Mouse (Mus musculus) forebrain, embryonic 10.5 days (tissue): Measurements from ENCODE around the gene Pfkfb2. TPM values are rescaled to one million over a fixed set of nuclear protein-coding genes. Genes with fewer than 3 reads are reported as not detected.

Experiments
- DNase-seq: peaks from one replicate; pipeline ENCODE4 v3.0.0-alpha.2; 2017; ENCODE audit warnings: low spot score; ENCODE audit errors: extremely low spot score
- H3K27ac ChIP-seq: fragments of 300-500 bp; sonication (generic); 2 replicates; pipeline ENCODE4 v1.5.1; 2016; ENCODE audit warnings: mild to moderate bottlenecking
- H3K27me3 ChIP-seq: fragments of 300-500 bp; sonication (generic); 2 replicates; pipeline ENCODE4 v1.6.1; 2016; ENCODE audit warnings: mild to moderate bottlenecking; ENCODE audit not compliant: poor library complexity, severe bottlenecking
- H3K36me3 ChIP-seq: fragments of 300-500 bp; sonication (generic); replicated peaks from 2 replicates; pipeline ENCODE4 v1.6.1; 2016; ENCODE audit warnings: mild to moderate bottlenecking, moderate library complexity
- H3K4me1 ChIP-seq: fragments of 300-500 bp; sonication (generic); 2 replicates; pipeline ENCODE4 v1.6.1; 2016
- H3K4me3 ChIP-seq: fragments of 300-500 bp; sonication (generic); 2 replicates; pipeline ENCODE4 v1.5.1; 2016; ENCODE audit warnings: mild to moderate bottlenecking, moderate library complexity
- H3K9me3 ChIP-seq: fragments of 300-500 bp; sonication (generic); 2 replicates; pipeline ENCODE4 v1.6.1; 2016; ENCODE audit warnings: mild to moderate bottlenecking, moderate library complexity
- WGBS: fragments of 180-500 bp; shearing (Covaris S2); methylation state at CpG from one replicate; pipeline ENCODE4 v1.1.7; 2016; 5-methylcytosine and 5-hydroxymethylcytosine counted together
- polyA plus RNA-seq: library from polyadenylated mRNA; unstranded; fragments of >200 nt; fragmentation: Nextera tagmentation; extraction: Ambion mirVana; gene quantifications from 2 replicates; pipeline ENCODE4 v1.2.1, GENCODE M21; 2016

Pfkfb2 gene
- polyA plus RNA-seq, 1 experiment from 2014 or later: 5.7 TPM

GRCm38 (mm10) chr1:130745591-130745990 is 16.5 kb upstream of the Pfkfb2 start:
- 96% methylated on average over 3 of the region's 3 CpGs for WGBS
- DNase-seq: no peak
- H3K4me1 ChIP-seq: peaks cover 15% of the 10 kb centered on the region; the same call in 1 of the 2 replicates
- H3K27ac ChIP-seq: no peak overlapping the region
- H3K9me3 ChIP-seq: no peaks in the 10 kb centered on the region
- no peaks in the 10 kb centered on the region for H3K36me3 ChIP-seq
- no peaks in the 10 kb centered on the region for H3K27me3 ChIP-seq
- H3K4me3 ChIP-seq: no peak overlapping the region

DNA sequence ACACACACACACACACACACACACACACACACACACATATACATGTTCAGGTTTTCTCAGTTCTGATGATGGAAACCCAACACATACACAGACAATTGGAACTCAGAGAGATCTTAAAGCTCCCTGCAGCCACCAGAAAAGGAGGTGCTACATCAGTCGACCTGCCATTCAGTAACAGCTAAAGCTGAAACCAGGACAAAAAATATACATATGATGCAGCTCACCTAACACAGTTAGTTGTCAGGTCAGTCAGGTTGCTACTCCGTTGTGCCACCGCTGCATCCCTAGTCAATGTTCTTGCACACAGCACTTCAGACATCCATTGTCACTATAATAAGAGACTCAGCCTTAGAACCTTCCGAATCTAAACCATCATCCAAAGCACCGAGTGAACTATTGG is 15.9 kb upstream of the Pfkfb2 start:
- Histone ChIP-seq H3K4me3 (no peak overlapping the region), H3K9me3 (no peaks in the 10 kb centered on the region), H3K4me1 (peaks cover 15% of the 10 kb centered on the region; the same call in 1 of the 2 replicates), H3K36me3 (no peaks in the 10 kb centered on the region), H3K27me3 (no peaks in the 10 kb centered on the region), H3K27ac (no peak overlapping the region)
- WGBS: 89% methylated on average over 5 of the region's 5 CpGs
- no peak for DNase-seq

DNA sequence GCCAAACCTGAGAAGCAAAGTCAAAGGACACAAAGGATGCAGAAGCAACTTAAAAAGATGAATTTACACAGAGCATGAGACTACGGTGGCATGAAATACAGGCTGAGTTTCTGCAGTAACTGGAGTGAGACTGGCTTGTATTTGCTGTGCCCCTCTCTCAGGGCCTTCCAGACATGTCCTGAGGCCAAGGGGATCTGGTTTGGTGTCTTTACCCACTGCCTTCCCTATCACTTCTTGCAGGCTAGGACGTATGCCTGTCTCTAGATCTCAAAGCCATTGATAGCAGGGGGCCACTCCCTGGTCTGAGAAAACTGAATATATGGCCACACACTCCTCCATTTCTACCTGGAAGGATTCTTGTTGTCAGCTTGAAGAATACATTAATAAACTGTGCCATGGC is 15.2 kb upstream of the Pfkfb2 start:
- Histone ChIP-seq H3K9me3 (no peaks in the 10 kb centered on the region), H3K36me3 (no peaks in the 10 kb centered on the region), H3K4me3 (no peak overlapping the region), H3K4me1 (peaks cover 15% of the 10 kb centered on the region; the same call in 1 of the 2 replicates), H3K27me3 (no peaks in the 10 kb centered on the region), H3K27ac (peak overlapping the region; percentile 15; the same call in 1 of the 2 replicates)
- no peak for DNase-seq
- WGBS: 80% methylated on average over 2 of the region's 2 CpGs

DNA sequence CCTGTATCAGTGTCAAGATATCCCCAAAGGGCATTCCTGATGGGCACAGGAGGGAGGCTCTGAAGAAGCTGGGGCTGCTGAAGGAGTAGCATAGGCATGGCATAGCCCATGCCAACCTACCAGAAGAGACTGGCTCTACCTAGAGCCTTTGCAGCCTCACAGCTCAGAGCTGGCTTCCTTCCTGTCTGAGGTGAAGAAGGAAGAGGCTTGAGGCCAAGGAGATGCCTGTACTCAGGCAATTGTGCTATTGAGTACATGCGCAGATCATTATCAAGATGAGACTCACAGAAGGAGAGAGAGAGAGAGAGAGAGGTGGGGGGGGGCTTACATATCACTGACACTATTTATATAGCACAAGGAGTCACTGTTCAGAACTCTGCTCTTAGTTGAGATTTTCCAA is 14.7 kb upstream of the Pfkfb2 start:
- Histone ChIP-seq H3K4me1 (peaks cover 15% of the 10 kb centered on the region; the same call in 1 of the 2 replicates), H3K4me3 (no peak overlapping the region), H3K27me3 (no peaks in the 10 kb centered on the region), H3K27ac (peak overlapping the region; percentile 59; the same call in 1 of the 2 replicates), H3K36me3 (no peaks in the 10 kb centered on the region), H3K9me3 (no peaks in the 10 kb centered on the region)
- DNase-seq: no peak
- WGBS: 90% methylated on average over 1 of the region's 1 CpGs

- no peak for DNase-seq
- Histone ChIP-seq H3K27me3 (no peaks in the 10 kb centered on the region), H3K4me3 (no peak overlapping the region), H3K9me3 (no peaks in the 10 kb centered on the region), H3K36me3 (no peaks in the 10 kb centered on the region), H3K27ac (peak overlapping the region; percentile 59), H3K4me1 (peaks cover 20% of the 10 kb centered on the region)
- WGBS: 89% methylated on average over 7 of the region's 7 CpGs
Observed at GRCm38 (mm10) chr1:130742201-130742600, 13.1 kb upstream of the Pfkfb2 start.

- H3K9me3 ChIP-seq: no peaks in the 10 kb centered on the region
- no peak overlapping the region for H3K4me3 ChIP-seq
- no peaks in the 10 kb centered on the region for H3K36me3 ChIP-seq
- 57% methylated on average over 15 of the region's 15 CpGs for WGBS
- H3K4me1 ChIP-seq: peaks cover 21% of the 10 kb centered on the region
- H3K27ac ChIP-seq: peak overlapping the region; percentile 60
- no peaks in the 10 kb centered on the region for H3K27me3 ChIP-seq
- DNase-seq: no peak
Observed at GRCm38 (mm10) chr1:130740781-130741720, 12.0 kb upstream of the Pfkfb2 start.

DNA sequence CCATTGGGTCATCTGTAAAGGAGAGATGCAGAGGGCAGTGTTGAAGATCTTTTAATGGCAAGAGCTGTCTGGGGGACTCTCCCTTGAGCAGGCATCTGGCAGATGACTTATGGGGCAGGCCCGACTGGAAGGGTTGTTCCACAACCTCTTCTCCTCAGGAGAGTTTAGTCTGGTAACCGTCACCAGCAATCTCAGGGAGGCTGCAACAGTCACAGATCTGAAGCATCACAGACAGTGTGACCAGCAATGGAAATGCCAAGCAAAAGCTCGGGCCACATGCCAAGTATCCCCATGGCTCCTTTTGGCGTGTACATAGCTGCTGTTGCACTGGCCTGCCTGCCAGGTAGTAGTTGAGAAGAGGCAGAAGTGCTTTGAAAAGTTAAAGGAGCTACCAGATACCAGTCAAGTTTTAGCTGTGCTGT is 11.2 kb upstream of the Pfkfb2 start:
- no peaks in the 10 kb centered on the region for H3K27me3 ChIP-seq
- WGBS: 83% methylated on average over 4 of the region's 4 CpGs
- no peak for DNase-seq
- no peaks in the 10 kb centered on the region for H3K9me3 ChIP-seq
- H3K36me3 ChIP-seq: no peaks in the 10 kb centered on the region
- no peak overlapping the region for H3K4me3 ChIP-seq
- H3K27ac ChIP-seq: peak overlapping the region; percentile 60
- H3K4me1 ChIP-seq: peaks cover 21% of the 10 kb centered on the region

DNA sequence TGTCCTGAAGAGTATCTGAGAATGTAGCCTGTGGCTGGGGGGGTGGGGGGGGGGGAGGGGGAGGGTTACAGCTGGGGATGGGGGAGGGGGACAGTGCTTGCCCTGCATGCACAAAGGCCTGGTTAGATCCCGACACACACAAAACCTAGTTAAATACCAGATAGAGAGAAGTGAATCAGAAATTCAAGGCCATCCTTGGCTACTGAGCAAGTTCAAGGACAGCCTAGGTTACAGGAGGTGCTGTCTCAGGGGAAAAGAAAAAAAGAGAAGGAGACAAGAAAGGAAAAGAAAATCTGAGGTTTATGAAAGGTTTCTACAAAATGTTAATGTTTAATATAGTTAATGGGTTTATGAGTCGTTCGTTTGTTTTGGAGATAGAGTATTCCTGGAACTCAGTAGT is 10.6 kb upstream of the Pfkfb2 start:
- Histone ChIP-seq H3K27ac (no peak overlapping the region), H3K36me3 (no peaks in the 10 kb centered on the region), H3K9me3 (no peaks in the 10 kb centered on the region), H3K4me3 (no peak overlapping the region), H3K27me3 (no peaks in the 10 kb centered on the region), H3K4me1 (peaks cover 21% of the 10 kb centered on the region)
- 80% methylated on average over 3 of the region's 3 CpGs for WGBS
- no peak for DNase-seq

DNA sequence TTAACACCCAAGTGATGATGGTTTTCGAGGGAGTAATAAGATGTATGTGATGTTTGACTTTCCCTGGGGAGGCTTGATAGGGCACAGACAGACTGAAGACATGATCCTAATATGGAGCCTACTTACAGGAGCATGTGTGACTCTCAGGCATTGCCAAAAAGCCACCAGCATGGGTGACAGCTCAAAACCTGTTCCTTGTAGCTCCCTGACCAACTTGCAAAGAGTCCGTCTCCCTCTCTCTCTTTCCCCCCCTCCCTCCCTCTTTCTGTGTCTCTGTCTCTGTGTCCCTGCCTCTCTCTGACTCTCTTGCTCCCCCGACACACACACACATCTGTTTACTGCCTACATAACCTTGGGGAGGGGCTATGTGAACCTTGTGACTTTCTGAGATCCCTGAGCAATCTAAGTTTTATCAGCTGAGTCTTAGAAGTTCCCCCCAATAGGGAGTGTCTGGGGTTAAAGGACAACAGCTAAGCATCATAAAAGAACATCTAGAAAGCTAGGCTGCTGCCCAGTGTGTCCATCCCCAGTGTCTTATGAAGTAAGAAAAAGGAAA is 9.6 kb upstream of the Pfkfb2 start:
- H3K4me1 ChIP-seq: peaks cover 19% of the 10 kb centered on the region
- H3K4me3 ChIP-seq: no peak overlapping the region
- no peaks in the 10 kb centered on the region for H3K36me3 ChIP-seq
- H3K27me3 ChIP-seq: no peaks in the 10 kb centered on the region
- no peaks in the 10 kb centered on the region for H3K9me3 ChIP-seq
- no peak for DNase-seq
- H3K27ac ChIP-seq: no peak overlapping the region
- WGBS: 92% methylated on average over 3 of the region's 3 CpGs

- 93% methylated on average over 7 of the region's 7 CpGs for WGBS
- Histone ChIP-seq H3K4me3 (no peak overlapping the region), H3K27me3 (no peaks in the 10 kb centered on the region), H3K9me3 (no peaks in the 10 kb centered on the region), H3K4me1 (peaks cover 11% of the 10 kb centered on the region), H3K36me3 (no peaks in the 10 kb centered on the region), H3K27ac (no peak overlapping the region)
- no peak for DNase-seq
Observed at GRCm38 (mm10) chr1:130737916-130738315, 8.9 kb upstream of the Pfkfb2 start.

GRCm38 (mm10) chr1:130737411-130737881 is 8.4 kb upstream of the Pfkfb2 start:
- DNase-seq: no peak
- Histone ChIP-seq H3K4me1 (peaks cover 11% of the 10 kb centered on the region), H3K36me3 (no peaks in the 10 kb centered on the region), H3K9me3 (no peaks in the 10 kb centered on the region), H3K4me3 (no peak overlapping the region), H3K27ac (no peak overlapping the region), H3K27me3 (no peaks in the 10 kb centered on the region)
- 34% methylated on average over 11 of the region's 11 CpGs for WGBS

DNA sequence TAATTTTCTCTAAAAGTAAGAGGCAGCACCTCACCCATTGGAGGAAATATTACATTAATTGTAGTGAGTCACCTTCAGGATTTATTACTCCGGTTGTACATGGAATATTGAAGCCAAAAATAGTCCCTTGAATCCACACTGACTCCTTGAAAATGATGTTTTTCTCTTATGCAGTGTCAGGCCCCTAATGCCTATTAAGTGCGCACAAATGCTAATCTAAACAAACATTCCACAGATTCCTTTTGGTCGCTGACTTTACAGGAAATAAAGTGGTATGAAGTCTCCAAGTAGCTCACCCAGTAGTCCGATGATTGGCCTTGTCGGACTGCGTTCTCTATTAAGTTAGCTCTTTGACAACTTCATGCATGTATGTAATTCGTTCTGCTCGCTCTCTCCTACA is 5.8 kb upstream of the Pfkfb2 start:
- H3K27me3 ChIP-seq: no peaks in the 10 kb centered on the region
- no peak overlapping the region for H3K27ac ChIP-seq
- DNase-seq: no peak
- WGBS: 76% methylated on average over 8 of the region's 8 CpGs
- H3K9me3 ChIP-seq: no peaks in the 10 kb centered on the region
- H3K36me3 ChIP-seq: no peaks in the 10 kb centered on the region
- no peak overlapping the region for H3K4me3 ChIP-seq
- peaks cover 20% of the 10 kb centered on the region for H3K4me1 ChIP-seq

DNA sequence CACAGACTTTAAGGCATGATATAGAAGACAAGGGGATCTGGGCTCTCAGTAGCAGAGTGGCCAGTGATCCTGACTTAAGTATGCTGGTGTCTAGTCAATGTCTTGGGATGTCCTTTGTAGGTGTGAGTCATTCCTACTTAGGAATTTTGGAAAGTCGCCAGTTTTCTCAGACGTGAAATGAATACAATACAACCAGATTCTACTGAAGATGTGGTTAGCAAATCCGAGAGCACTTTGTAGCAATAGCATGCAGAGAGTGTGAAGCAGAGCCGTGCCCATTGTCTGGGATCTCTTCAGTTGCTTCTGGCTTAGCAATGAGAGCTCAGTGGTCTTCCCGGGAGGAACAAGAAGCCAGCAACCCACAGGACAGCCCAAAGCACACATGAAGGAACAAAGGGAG is 5.4 kb upstream of the Pfkfb2 start:
- DNase-seq: no peak
- no peaks in the 10 kb centered on the region for H3K36me3 ChIP-seq
- WGBS: 75% methylated on average over 5 of the region's 5 CpGs
- no peaks in the 10 kb centered on the region for H3K9me3 ChIP-seq
- no peak overlapping the region for H3K4me3 ChIP-seq
- H3K4me1 ChIP-seq: peaks cover 20% of the 10 kb centered on the region
- no peak overlapping the region for H3K27ac ChIP-seq
- H3K27me3 ChIP-seq: no peaks in the 10 kb centered on the region
